Mouse (Mus musculus) embryonic facial prominence, embryonic 14.5 days (tissue): ENCODE measurements at regions not wholly inside any gene's neighbourhood (a gene's known extent, or its start where the extent isn't known, plus 50 kb on each side); places are given as distances from the start of the nearest gene placed in this dataset.

Experiments
- ATAC-seq: fragments of 200-750 bp; cut with Nextera tagmentation; 2 replicates; pipeline ENCODE4 v1.8.0; 2017; ENCODE audit warnings: low read depth, moderate number of reproducible peaks, moderate TSS enrichment
- DNase-seq: peaks from one replicate; pipeline ENCODE4 v3.0.0-alpha.2; 2015; ENCODE audit warnings: low spot score
- H3K27ac ChIP-seq: fragments of 300-500 bp; sonication (generic); replicated peaks from 2 replicates; pipeline ENCODE4 v1.5.1; 2014; ENCODE audit warnings: low read depth, mild to moderate bottlenecking, low read length, moderate library complexity
- H3K27me3 ChIP-seq: fragments of 300-500 bp; sonication (generic); replicated peaks from 2 replicates; pipeline ENCODE4 v1.6.1; 2014; ENCODE audit warnings: low read length; ENCODE audit not compliant: control insufficient read depth, insufficient read depth
- H3K36me3 ChIP-seq: fragments of 300-500 bp; sonication (generic); 2 replicates; pipeline ENCODE4 v1.6.1; 2014; ENCODE audit warnings: low read length, mixed read lengths; ENCODE audit not compliant: control insufficient read depth, insufficient read depth
- H3K4me1 ChIP-seq: fragments of 300-500 bp; sonication (generic); 2 replicates; pipeline ENCODE4 v1.6.1; 2014; ENCODE audit warnings: antibody characterized with exemption, low read length; ENCODE audit not compliant: control insufficient read depth, insufficient read depth
- H3K4me2 ChIP-seq: fragments of 300-500 bp; sonication (generic); 2 replicates; pipeline ENCODE4 v1.6.1; 2014; ENCODE audit warnings: low read depth, mild to moderate bottlenecking, low read length, moderate library complexity, mixed read lengths
- H3K4me3 ChIP-seq: fragments of 300-500 bp; sonication (generic); 2 replicates; pipeline ENCODE4 v1.5.1; 2014; ENCODE audit warnings: low read depth, mild to moderate bottlenecking, low read length
- H3K9ac ChIP-seq: fragments of 300-500 bp; sonication (generic); 2 replicates; pipeline ENCODE4 v1.6.1; 2014; ENCODE audit warnings: low read depth, mild to moderate bottlenecking, low read length, moderate library complexity, mixed read lengths
- H3K9me3 ChIP-seq: fragments of 300-500 bp; sonication (generic); 2 replicates; pipeline ENCODE4 v1.6.1; 2016; ENCODE audit warnings: low read length; ENCODE audit not compliant: control insufficient read depth
- WGBS: fragments of 180-500 bp; shearing (Covaris S2); extraction: QIAGEN DNeasy Blood & Tissue Kit; methylation state at CpG from one replicate; pipeline ENCODE4 v1.1.7; 2014; 5-methylcytosine and 5-hydroxymethylcytosine counted together

DNA sequence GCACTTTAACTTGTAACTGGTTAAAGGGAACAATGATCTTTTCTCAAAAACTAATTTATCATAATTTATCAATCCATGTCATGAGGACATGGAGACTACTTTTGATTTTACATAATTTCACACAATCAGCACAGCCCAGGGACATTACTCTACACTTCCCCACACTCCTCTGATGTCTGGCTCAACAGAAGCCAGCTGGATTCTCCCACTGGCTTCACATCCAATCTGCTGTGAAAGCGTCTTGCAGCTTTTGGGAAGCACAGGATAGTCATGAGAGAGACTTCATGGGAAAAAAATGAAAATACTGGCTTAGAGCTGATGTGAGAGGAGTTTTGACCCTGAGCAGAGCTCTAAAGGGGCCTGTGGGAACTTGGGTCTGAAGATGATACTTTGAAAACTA lies 61.7 kb upstream of the Hrasls start:
- ATAC-seq (no peak), DNase-seq (no peak)
- Histone ChIP-seq H3K9me3 (no peaks in the 10 kb centered on the region), H3K9ac (no peak overlapping the region), H3K27ac (no peak overlapping the region), H3K4me1 (no peaks in the 10 kb centered on the region), H3K4me2 (no peak overlapping the region), H3K4me3 (no peak overlapping the region), H3K36me3 (no peaks in the 10 kb centered on the region), H3K27me3 (no peaks in the 10 kb centered on the region)
- WGBS: 70% methylated on average over 1 of the region's 1 CpGs

DNA sequence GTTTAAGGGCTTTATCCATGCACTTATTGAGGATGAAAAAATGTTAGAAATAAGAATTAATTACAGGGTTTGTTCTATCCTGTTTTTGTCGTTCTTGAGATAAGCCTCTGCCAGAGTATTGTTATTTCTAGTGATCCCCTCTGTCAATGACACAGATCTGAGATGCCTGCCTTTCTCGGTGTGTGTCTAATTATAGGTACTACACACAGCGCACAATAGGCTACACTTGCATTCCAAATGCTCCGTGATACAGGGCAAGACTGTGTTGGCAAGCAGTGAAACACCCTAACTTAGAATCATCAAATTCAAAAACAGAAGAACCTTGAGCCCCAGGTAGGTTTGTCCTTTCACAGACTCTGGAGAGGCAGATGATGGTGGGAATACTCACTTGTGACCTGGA lies 90.3 kb upstream of the Hrasls start:
- no peak overlapping the region for H3K4me3 ChIP-seq
- H3K9me3 ChIP-seq: no peaks in the 10 kb centered on the region
- H3K4me2 ChIP-seq: no peak overlapping the region
- H3K27me3 ChIP-seq: no peaks in the 10 kb centered on the region
- H3K4me1 ChIP-seq: no peaks in the 10 kb centered on the region
- no peak overlapping the region for H3K27ac ChIP-seq
- 73% methylated on average over 4 of the region's 4 CpGs for WGBS
- no peak overlapping the region for H3K9ac ChIP-seq
- ATAC-seq: no peak
- no peaks in the 10 kb centered on the region for H3K36me3 ChIP-seq
- DNase-seq: no peak

DNA sequence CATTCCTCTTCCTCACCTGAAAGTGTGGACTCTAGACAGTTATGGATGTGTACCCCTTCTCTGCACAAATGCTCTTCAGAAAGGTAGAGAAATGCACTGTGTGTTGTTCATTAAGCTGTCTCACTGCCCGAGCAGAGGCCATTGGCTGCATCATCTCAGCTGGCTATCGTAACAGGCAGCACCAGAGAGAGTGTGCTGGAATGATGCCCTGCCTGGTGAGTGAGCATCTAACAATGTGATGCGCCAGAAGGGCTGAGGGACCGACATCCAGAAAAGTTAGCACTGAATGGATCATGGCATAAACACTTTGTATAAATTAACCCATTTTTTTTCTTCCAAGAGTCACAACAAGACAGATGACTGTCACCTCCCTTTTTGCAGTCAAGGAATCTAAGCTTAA lies 112.7 kb upstream of the Hrasls start:
- no peak overlapping the region for H3K4me3 ChIP-seq
- no peaks in the 10 kb centered on the region for H3K9me3 ChIP-seq
- no peaks in the 10 kb centered on the region for H3K4me1 ChIP-seq
- H3K4me2 ChIP-seq: no peak overlapping the region
- DNase-seq: no peak
- ATAC-seq: no peak
- H3K36me3 ChIP-seq: no peaks in the 10 kb centered on the region
- H3K9ac ChIP-seq: no peak overlapping the region
- no peaks in the 10 kb centered on the region for H3K27me3 ChIP-seq
- WGBS: 90% methylated on average over 4 of the region's 4 CpGs
- H3K27ac ChIP-seq: no peak overlapping the region

DNA sequence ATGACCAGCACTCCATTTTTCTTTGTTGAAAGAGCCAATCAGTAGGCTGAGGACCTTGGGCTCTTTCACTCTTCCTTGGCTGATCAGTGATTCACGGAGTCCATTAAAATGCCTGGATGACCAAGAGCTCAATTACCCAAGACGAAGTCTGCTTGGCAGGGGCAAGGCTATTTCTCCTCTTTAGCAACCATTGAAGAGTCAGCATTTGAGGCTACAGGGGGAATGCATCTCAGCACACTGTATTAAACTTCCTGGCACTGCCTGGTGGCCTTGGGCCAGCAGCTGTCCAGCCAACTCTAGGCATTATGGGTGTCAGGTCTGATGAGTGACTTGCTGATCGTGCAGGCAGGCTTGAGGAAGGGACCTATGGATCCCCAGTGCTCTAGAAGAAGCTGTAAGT lies 136.5 kb upstream of the Mb21d2 start:
- WGBS: 96% methylated on average over 3 of the region's 3 CpGs
- no peak for DNase-seq
- no peak overlapping the region for H3K27ac ChIP-seq

DNA sequence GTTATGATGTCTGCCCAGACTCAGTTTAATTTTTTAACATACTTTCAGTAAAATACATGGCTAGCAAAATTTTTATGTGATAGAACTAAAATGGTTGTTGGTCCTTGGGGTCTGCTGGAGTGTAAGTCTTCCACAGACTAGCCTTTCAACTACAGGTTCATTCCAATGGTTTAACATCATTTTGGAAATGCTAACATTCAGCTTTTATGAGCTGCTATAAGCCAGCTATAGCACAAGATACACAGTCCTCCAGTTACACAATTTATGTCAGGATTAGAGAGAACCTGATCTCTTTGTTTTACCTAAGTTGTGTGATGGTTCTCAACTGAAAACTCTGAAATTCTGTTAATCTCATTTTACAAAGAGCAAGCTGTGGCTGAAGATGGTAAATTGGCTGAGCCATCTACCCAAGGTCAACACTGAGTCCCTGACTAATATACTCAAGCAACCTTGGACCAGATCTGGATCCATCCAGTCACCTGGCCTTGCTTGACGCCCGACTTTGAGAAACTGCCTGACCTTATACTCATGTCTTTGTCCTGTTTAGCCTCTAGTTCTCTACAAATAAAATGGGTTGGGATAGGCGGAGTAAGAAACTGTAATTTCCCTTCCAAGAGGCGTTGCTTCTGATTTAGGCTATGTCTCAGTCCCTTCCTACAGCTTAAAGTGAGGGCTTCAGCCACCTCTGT lies 135.8 kb upstream of the Mb21d2 start:
- no peaks in the 10 kb centered on the region for H3K36me3 ChIP-seq
- DNase-seq (no peak), ATAC-seq (no peak)
- H3K4me1 ChIP-seq: no peaks in the 10 kb centered on the region
- no peaks in the 10 kb centered on the region for H3K9me3 ChIP-seq
- no peaks in the 10 kb centered on the region for H3K27me3 ChIP-seq
- no peak overlapping the region for H3K4me2 ChIP-seq
- WGBS: 91% methylated on average over 4 of the region's 4 CpGs
- no peak overlapping the region for H3K4me3 ChIP-seq
- no peak overlapping the region for H3K9ac ChIP-seq
- no peak overlapping the region for H3K27ac ChIP-seq

More for the DNA sequence above, 136.5 kb upstream of the Mb21d2 start:
- Histone ChIP-seq H3K4me3 (no peak overlapping the region), H3K36me3 (no peaks in the 10 kb centered on the region), H3K9ac (no peak overlapping the region), H3K9me3 (no peaks in the 10 kb centered on the region), H3K27me3 (no peaks in the 10 kb centered on the region), H3K4me1 (no peaks in the 10 kb centered on the region), H3K4me2 (no peak overlapping the region)
- no peak for ATAC-seq

DNA sequence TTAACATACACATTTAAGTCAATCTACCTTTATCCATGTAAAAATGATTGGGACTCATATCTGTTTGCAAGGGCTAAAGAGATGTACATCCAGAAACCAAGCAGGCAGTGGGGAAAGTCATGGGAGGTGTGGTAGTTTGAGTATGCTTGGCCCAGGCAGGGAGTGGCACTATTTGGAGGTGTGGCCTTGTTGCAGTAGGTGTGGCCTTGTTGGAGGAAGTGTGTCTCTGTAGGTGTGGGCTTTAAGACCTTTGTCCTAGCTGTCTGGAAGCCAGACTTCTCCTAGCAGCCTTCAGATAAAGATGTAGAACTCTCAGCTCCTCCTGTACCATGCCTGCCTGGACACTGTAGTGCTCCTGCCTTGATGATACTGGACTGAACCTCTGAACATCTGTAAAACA lies 133.9 kb upstream of the Mb21d2 start:
- Histone ChIP-seq H3K4me1 (no peaks in the 10 kb centered on the region), H3K36me3 (no peaks in the 10 kb centered on the region), H3K9me3 (no peaks in the 10 kb centered on the region), H3K4me2 (no peak overlapping the region), H3K27me3 (no peaks in the 10 kb centered on the region), H3K9ac (no peak overlapping the region), H3K4me3 (no peak overlapping the region), H3K27ac (no peak overlapping the region)
- DNase-seq (no peak), ATAC-seq (no peak)

DNA sequence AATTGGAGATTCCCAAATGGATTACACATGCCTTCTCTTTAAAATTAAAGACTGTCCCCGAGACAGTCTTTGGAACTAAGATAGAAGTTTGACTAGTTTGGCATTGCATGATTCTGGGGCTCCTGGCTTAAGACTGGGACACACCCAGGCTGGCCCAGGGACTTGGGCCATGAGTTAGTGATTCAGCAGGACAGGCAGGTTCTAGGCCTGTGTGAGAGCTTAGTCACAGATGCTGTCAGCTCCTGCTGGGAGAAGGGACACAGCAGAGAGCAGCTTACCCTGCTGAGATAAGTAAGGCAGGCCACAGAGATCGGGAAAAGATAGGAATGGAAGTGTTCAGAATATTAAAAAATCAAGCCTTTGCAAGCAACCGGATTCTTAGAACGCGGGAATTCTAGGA lies 127.6 kb upstream of the Mb21d2 start:
- H3K27me3 ChIP-seq: no peaks in the 10 kb centered on the region
- ATAC-seq (no peak), DNase-seq (no peak)
- no peak overlapping the region for H3K27ac ChIP-seq
- no peaks in the 10 kb centered on the region for H3K4me1 ChIP-seq
- H3K4me3 ChIP-seq: no peak overlapping the region
- no peak overlapping the region for H3K4me2 ChIP-seq
- no peak overlapping the region for H3K9ac ChIP-seq
- no peaks in the 10 kb centered on the region for H3K9me3 ChIP-seq
- H3K36me3 ChIP-seq: no peaks in the 10 kb centered on the region
- 74% methylated on average over 5 of the region's 5 CpGs for WGBS

DNA sequence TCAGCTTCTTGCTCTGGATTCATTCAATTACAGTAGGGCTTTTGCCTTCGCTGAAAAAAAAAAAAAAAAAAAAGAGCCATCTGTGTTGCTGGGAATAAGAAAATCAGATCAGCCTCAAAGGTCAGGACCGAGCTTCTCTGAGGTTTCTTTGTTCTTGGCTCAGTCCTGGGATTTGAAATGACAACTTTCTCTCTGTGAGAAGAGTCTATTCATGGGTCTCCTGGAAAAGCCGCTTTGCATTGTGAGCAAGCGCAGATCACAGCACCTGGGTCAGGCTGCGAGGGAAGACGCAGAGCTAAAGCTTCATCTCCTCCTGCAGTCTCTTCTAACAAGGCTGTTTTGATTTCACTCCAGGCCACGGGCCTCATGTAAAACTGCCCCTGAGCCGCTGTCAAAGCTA lies 125.0 kb upstream of the Mb21d2 start:
- H3K4me3 ChIP-seq: no peak overlapping the region
- ATAC-seq (peak; percentile 41; the same call in 1 of the 2 replicates), DNase-seq (peak; percentile 45)
- H3K4me2 ChIP-seq: peak overlapping the region; percentile 36
- no peak overlapping the region for H3K27ac ChIP-seq
- H3K9ac ChIP-seq: peak overlapping the region; percentile 8; the same call in 1 of the 2 replicates
- no peaks in the 10 kb centered on the region for H3K4me1 ChIP-seq
- H3K27me3 ChIP-seq: no peaks in the 10 kb centered on the region
- no peaks in the 10 kb centered on the region for H3K36me3 ChIP-seq
- WGBS: 14% methylated on average over 8 of the region's 8 CpGs
- H3K9me3 ChIP-seq: no peaks in the 10 kb centered on the region

DNA sequence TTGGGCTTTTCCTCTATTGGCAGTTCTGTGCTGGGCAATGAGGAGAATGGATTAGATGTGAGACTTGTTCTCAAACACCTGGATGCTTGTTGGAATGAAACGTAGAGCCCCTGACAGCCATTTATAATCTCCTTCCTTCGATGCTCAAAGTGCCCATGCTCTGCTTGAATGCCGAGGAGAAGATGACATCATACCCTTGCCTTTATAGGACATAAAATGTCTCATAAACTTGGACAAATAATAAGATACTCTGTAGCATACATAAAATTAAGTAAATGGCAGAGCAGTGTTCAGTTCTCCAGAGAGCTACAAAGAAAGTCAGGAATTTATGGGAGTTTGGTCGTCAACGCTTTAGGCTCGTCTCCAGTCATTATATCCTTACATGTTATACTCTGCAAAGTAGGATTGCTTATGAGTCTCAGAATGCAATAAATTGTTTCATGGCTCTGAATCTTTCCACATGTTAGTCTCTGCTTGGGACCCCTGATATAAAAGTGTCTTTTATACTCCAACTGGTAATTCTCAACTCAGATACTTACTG lies 117.0 kb upstream of the Mb21d2 start:
- Histone ChIP-seq H3K27me3 (no peaks in the 10 kb centered on the region), H3K27ac (no peak overlapping the region), H3K9me3 (no peaks in the 10 kb centered on the region), H3K9ac (no peak overlapping the region), H3K4me1 (no peaks in the 10 kb centered on the region), H3K4me3 (no peak overlapping the region), H3K4me2 (no peak overlapping the region), H3K36me3 (no peaks in the 10 kb centered on the region)
- DNase-seq (no peak), ATAC-seq (no peak)
- WGBS: 80% methylated on average over 6 of the region's 6 CpGs
